Mouse (Mus musculus): ENCODE results near the gene Gdf1.

DNA sequence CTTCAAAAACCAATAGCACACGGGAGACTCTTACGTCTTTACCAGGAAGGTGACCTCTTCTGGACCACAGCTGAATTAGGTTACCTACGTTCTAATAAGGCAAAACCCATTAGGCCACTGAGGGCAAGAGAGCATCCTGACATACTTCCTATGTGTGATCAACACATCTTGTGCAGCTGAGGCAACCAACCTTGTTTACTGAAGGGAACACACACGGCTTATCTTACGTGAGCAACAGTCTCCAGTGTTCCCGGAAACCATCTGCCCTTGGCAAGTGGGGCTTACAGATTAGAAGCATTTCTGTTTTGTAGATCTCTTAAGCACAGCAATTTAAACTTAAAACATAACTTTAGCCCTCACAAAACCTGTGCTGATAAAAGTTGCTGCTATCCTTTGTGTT lies 2.1 kb upstream of the Gdf1 start:
- TF ChIP-seq CTCF (IDR thresholded peaks at IDR 0.05; ENCODE audit: low read depth) = no peak
- TF ChIP-seq EP300 (optimal IDR thresholded peaks at IDR 0.05) = no peak
